Mouse (Mus musculus) left cerebral cortex, adult 11 months (tissue): Measurements from ENCODE around the gene Flt4.

Source experiments
- DNase-seq: peaks from one replicate; pipeline ENCODE4 v3.0.0; 2022; ENCODE audit warnings: low spot score

Flt4 gene

GRCm38 (mm10) chr11:49699079-49699478 is 90.0 kb downstream of the Flt4 start:
- DNase-seq, result no peak

- DNase-seq, result no peak
Observed at GRCm38 (mm10) chr11:49702014-49702413, 93.0 kb downstream of the Flt4 start.
